Mouse (Mus musculus): ENCODE measurements at regions not wholly inside any gene's neighbourhood (a gene's known extent, or its start where the extent isn't known, plus 50 kb on each side); places are given as distances from the start of the nearest gene placed in this dataset.

DNA sequence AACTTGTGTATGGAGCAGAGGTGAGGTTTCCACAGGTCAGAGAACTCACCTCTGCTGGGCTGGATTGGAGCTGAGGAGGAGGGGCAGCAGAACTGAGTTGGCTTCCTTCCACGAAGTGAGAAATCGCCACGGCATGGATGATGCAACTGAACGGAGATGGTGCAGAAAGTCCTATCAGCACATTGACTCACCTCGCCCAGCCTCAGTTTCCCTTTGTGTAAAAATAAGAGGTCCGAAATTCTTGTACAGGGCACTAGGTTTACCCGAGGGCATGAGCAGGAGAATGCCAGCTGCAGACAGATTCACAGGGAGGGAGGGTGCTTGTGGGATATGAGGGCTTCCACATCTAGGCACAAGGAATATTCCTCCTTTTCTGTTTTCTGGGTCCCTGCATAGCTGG is 117.9 kb upstream of the Klf4 start:
- DNase-seq (ENCODE audit: extremely low read depth), result no peak
- TF ChIP-seq ELF1 (IDR thresholded peaks at IDR 0.05; ENCODE audit: low read depth, low read length) (no peak), TBP (conservative IDR thresholded peaks at IDR 0.05; ENCODE audit: low read depth, low read length) (no peak), ETS1 (conservative IDR thresholded peaks at IDR 0.05; ENCODE audit: low read depth, low read length) (no peak), ZC3H11A (IDR thresholded peaks at IDR 0.05; ENCODE audit: low read depth, low read length) (no peak), SIN3A (IDR thresholded peaks at IDR 0.05; ENCODE audit: low read length) (no peak), E2F4 (IDR thresholded peaks at IDR 0.05; ENCODE audit: insufficient replicate concordance, low read depth, low read length) (no peak), ZNF384 (IDR thresholded peaks at IDR 0.05; ENCODE audit: low read depth, low read length) (no peak), NELFE (IDR thresholded peaks at IDR 0.05; ENCODE audit: low read depth, low read length) (no peak), TCF12 (IDR thresholded peaks at IDR 0.05; ENCODE audit: low read depth, low read length) (no peak), SMC3 (IDR thresholded peaks at IDR 0.05; ENCODE audit: low read depth, low read length) (no peak), POLR2AphosphoS2 (IDR thresholded peaks at IDR 0.05; ENCODE audit: low read depth, low read length) (no peak), MEF2A (IDR thresholded peaks at IDR 0.05; ENCODE audit: borderline replicate concordance, low read depth, low read length) (no peak), RCOR1 (conservative IDR thresholded peaks at IDR 0.05; ENCODE audit: low read depth, low read length) (no peak), USF1 (IDR thresholded peaks at IDR 0.05; ENCODE audit: low read depth, low read length) (no peak), MXI1 (IDR thresholded peaks at IDR 0.05; ENCODE audit: low read depth, low read length) (no peak), EP300 (IDR thresholded peaks at IDR 0.05; ENCODE audit: low read length) (no peak), JUND (conservative IDR thresholded peaks at IDR 0.05; ENCODE audit: low read depth, low read length) (no peak), USF2 (conservative IDR thresholded peaks at IDR 0.05; ENCODE audit: low read depth, low read length) (no peak), ZMIZ1 (IDR thresholded peaks at IDR 0.05; ENCODE audit: low read depth, low read length) (no peak)
- H3K4me3 ChIP-seq (replicated peaks in 1 of 3; ENCODE audit: low read depth in 2 of 3, low read length in 2 of 3, poor library complexity in 1 of 3), result no peak overlapping the region
- no peaks in the 10 kb centered on the region for H3K9me3 ChIP-seq (replicated peaks; ENCODE audit: low read length)
- H3K4me2 ChIP-seq (ENCODE audit: insufficient read depth, low read depth, poor library complexity, severe bottlenecking), result no peak overlapping the region
- peaks cover 4 to 6% of the 10 kb centered on the region in 2 experiments; a peak in 2 of 4 replicates for H3K4me1 ChIP-seq (ENCODE audit: control insufficient read depth in 1 of 2, insufficient read depth in 2 of 2)
- H3K27me3 ChIP-seq (replicated peaks), result peaks cover 5% of the 10 kb centered on the region
- dilution Hi-C loops (cut with MboI; ENCODE audit: extremely low pct_ligation_motif_present, extremely low pct_unique_long_range_greater_than_20kb, low sequenced_read_pairs), result no loop called here
- H3K9ac ChIP-seq (ENCODE audit: insufficient read depth, low read depth), result no peak overlapping the region
- in situ Hi-C loops (cut with MboI; ENCODE audit: low pct_ligation_motif_present, low pct_unique_long_range_greater_than_20kb, low sequenced_read_pairs), result no loop called here
- no peaks in the 10 kb centered on the region for H3K79me2 ChIP-seq (replicated peaks; ENCODE audit: control insufficient read depth, extremely low read depth, insufficient read depth, poor library complexity, severe bottlenecking)
- H3K27ac ChIP-seq (ENCODE audit: insufficient read depth, low read depth), result no peak overlapping the region
- H3K36me3 ChIP-seq (replicated peaks in 1 of 2; ENCODE audit: control insufficient read depth in 1 of 2, insufficient read depth in 1 of 2, low read length in 1 of 2), result no peaks in the 10 kb centered on the region

DNA sequence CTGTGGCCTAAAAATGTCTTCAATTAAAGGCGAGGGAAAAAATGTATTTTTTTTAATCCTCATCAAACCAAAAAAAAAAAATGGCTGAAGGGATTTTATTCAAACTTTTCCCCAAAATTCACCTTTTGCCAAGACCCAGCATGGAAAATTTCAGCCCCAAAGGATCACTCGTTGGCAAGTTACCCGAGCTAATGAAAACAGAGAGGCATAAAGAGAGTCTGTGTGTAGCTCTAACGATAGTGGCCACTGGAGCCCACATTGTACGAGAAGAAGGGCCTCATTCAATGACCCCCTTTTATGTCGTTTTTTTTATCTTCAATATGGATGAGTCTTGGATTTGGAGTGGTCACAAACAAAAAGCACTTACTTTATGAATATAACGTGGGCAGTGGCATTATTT is 116.1 kb upstream of the Klf4 start:
- H3K27me3 ChIP-seq (replicated peaks), result peaks cover 5% of the 10 kb centered on the region
- no peak overlapping the region for H3K4me3 ChIP-seq (replicated peaks in 1 of 3; ENCODE audit: low read depth in 2 of 3, low read length in 2 of 3, poor library complexity in 1 of 3)
- no peak overlapping the region for H3K9ac ChIP-seq (ENCODE audit: insufficient read depth, low read depth)
- TF ChIP-seq NELFE (IDR thresholded peaks at IDR 0.05; ENCODE audit: low read depth, low read length) (no peak), SMC3 (IDR thresholded peaks at IDR 0.05; ENCODE audit: low read depth, low read length) (no peak), ZKSCAN1 (IDR thresholded peaks at IDR 0.05; ENCODE audit: borderline replicate concordance, low read depth, low read length) (no peak), MAX (IDR thresholded peaks at IDR 0.05; ENCODE audit: low read length) (no peak), SIN3A (IDR thresholded peaks at IDR 0.05; ENCODE audit: low read length) (no peak), USF1 (IDR thresholded peaks at IDR 0.05; ENCODE audit: low read depth, low read length) (no peak), MAFK (IDR thresholded peaks at IDR 0.05; ENCODE audit: insufficient replicate concordance, low read length) (no peak), MEF2A (IDR thresholded peaks at IDR 0.05; ENCODE audit: borderline replicate concordance, low read depth, low read length) (no peak), USF2 (conservative IDR thresholded peaks at IDR 0.05; ENCODE audit: low read depth, low read length) (no peak), HCFC1 (IDR thresholded peaks at IDR 0.05; ENCODE audit: low read depth, low read length) (no peak), CHD2 (IDR thresholded peaks at IDR 0.05; ENCODE audit: low read length) (no peak), GABPA (IDR thresholded peaks at IDR 0.05; ENCODE audit: insufficient replicate concordance, low read depth, low read length) (no peak), TBP (conservative IDR thresholded peaks at IDR 0.05; ENCODE audit: low read depth, low read length) (no peak), ZMIZ1 (IDR thresholded peaks at IDR 0.05; ENCODE audit: low read depth, low read length) (no peak)
- DNase-seq (ENCODE audit: extremely low read depth), result no peak
- H3K4me2 ChIP-seq (ENCODE audit: insufficient read depth, low read depth, poor library complexity, severe bottlenecking), result no peak overlapping the region
- H3K79me2 ChIP-seq (replicated peaks; ENCODE audit: control insufficient read depth, extremely low read depth, insufficient read depth, poor library complexity, severe bottlenecking), result no peaks in the 10 kb centered on the region
- H3K9me3 ChIP-seq (replicated peaks; ENCODE audit: low read length), result no peaks in the 10 kb centered on the region
- peaks cover 4 to 6% of the 10 kb centered on the region in 2 experiments; a peak in 2 of 4 replicates for H3K4me1 ChIP-seq (ENCODE audit: control insufficient read depth in 1 of 2, insufficient read depth in 2 of 2)
- H3K27ac ChIP-seq (ENCODE audit: insufficient read depth, low read depth), result no peak overlapping the region
- dilution Hi-C loops (cut with MboI; ENCODE audit: extremely low pct_ligation_motif_present, extremely low pct_unique_long_range_greater_than_20kb, low sequenced_read_pairs), result no loop called here
- in situ Hi-C loops (cut with MboI; ENCODE audit: low pct_ligation_motif_present, low pct_unique_long_range_greater_than_20kb, low sequenced_read_pairs), result no loop called here
- no peaks in the 10 kb centered on the region for H3K36me3 ChIP-seq (replicated peaks in 1 of 2; ENCODE audit: control insufficient read depth in 1 of 2, insufficient read depth in 1 of 2, low read length in 1 of 2)

Measured in CH12.LX (cell line).